Mouse (Mus musculus) small intestine, adult 2 months (tissue): ENCODE results near the gene Asphd1. TPM values are rescaled to one million over a fixed set of nuclear protein-coding genes. Genes with fewer than 3 reads are reported as not detected.

Experiments used
- H3K27ac ChIP-seq: fragments of 200-500 bp; 2 replicates; pipeline ENCODE4 v1.5.1; 2012; ENCODE audit warnings: low read depth, low read length, control low read depth, inconsistent platforms; ENCODE audit not compliant: insufficient read depth
- H3K27me3 ChIP-seq: fragments of 200-500 bp; 2 replicates; pipeline ENCODE4 v1.6.1; 2012; ENCODE audit warnings: mild to moderate bottlenecking, moderate library complexity, low read length, inconsistent platforms; ENCODE audit not compliant: control insufficient read depth, insufficient read depth
- H3K36me3 ChIP-seq: fragments of 200-500 bp; 2 replicates; pipeline ENCODE4 v1.6.1; 2012; ENCODE audit warnings: mild to moderate bottlenecking, low read length, control low read depth, inconsistent platforms; ENCODE audit not compliant: control insufficient read depth, insufficient read depth
- H3K4me1 ChIP-seq: fragments of 200-500 bp; 2 replicates; pipeline ENCODE4 v1.6.1; 2012; ENCODE audit warnings: low read length, inconsistent platforms, mixed read lengths; ENCODE audit not compliant: control insufficient read depth, insufficient read depth, insufficient read length
- H3K4me3 ChIP-seq: fragments of 200-500 bp; 2 replicates; pipeline ENCODE4 v1.5.1; 2012; ENCODE audit warnings: low read depth, mild to moderate bottlenecking, control low read depth, inconsistent platforms, low read length, moderate library complexity
- CTCF ChIP-seq: fragments of 200-500 bp; IDR thresholded peaks from 2 replicates; pipeline ENCODE4 v1.5.1; 2012; ENCODE audit warnings: low read depth, mild to moderate bottlenecking, control low read depth, inconsistent platforms, low read length, moderate library complexity, mixed read lengths; ENCODE audit not compliant: insufficient replicate concordance, insufficient read length; ENCODE audit errors: extremely low read depth
- POLR2A ChIP-seq: fragments of 200-500 bp; IDR thresholded peaks from 2 replicates; pipeline ENCODE4 v1.6.1; 2012; ENCODE audit warnings: low read depth, mild to moderate bottlenecking, control low read depth, inconsistent platforms, low read length, moderate library complexity
- WGBS: fragments of 180-500 bp; shearing (Covaris S2); methylation state at CpG from one replicate; pipeline ENCODE4 v1.1.7; 2018; 5-methylcytosine and 5-hydroxymethylcytosine counted together
- polyA plus RNA-seq: library from polyadenylated mRNA; depleted of rRNA; stranded (reverse); fragments of >200 nt; gene quantifications from 2 replicates; pipeline ENCODE4 v1.2.3, GENCODE M21; 2012; rRNA removed

Gene Asphd1
- polyA plus RNA-seq, 1 experiment: 0.19 TPM

DNA sequence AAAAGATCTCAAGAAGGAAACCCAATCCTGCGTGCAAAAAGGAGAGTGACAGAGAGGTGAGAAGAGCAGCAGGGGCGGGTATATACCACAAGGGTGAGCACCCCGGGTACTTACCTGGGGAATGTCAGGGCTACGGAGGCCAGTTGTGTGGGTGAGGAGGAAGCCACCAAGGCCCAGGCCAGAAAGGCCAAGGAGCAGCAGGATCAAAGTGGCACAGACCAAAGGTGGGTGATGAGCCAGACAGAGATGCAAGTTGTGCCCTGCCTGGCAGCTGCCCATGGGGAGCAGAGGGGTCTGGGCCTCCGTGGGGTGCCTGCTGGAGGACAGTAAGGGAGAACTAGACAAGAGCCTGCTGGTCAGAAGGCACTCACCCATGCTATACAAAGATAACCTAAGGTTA is 52.5 kb downstream of the Asphd1 start:
- Histone ChIP-seq H3K4me3 (peak overlapping the region; percentile 24), H3K4me1 (peaks cover 15% of the 10 kb centered on the region), H3K27ac (peak overlapping the region; percentile 72), H3K27me3 (no peaks in the 10 kb centered on the region), H3K36me3 (peaks cover 4% of the 10 kb centered on the region; the same call in 1 of the 2 replicates)
- 90% methylated on average over 5 of the region's 5 CpGs for WGBS
- TF ChIP-seq CTCF: no peak
- TF ChIP-seq POLR2A: no peak

Other genes starting within 250 kb of the Asphd1 start
- 114 and 157 TPM in 2 replicates for gene Coro1a, start 241.8 kb downstream of the Asphd1 start, polyA plus RNA-seq
- gene Mapk3, start 190.0 kb downstream of the Asphd1 start, polyA plus RNA-seq: 208 and 472 TPM in 2 replicates
- gene Gdpd3, start 183.2 kb downstream of the Asphd1 start, polyA plus RNA-seq: 5.0 and 24.4 TPM in 2 replicates
- 153 and 244 TPM in 2 replicates for gene Ypel3, start 172.6 kb downstream of the Asphd1 start, polyA plus RNA-seq
- 1.4 and 2.4 TPM in 2 replicates for gene Tbx6, start 168.1 kb downstream of the Asphd1 start, polyA plus RNA-seq
- gene Ppp4c, start 157.1 kb downstream of the Asphd1 start, polyA plus RNA-seq: 101 and 199 TPM in 2 replicates
- gene Fam57b, start 151.9 kb downstream of the Asphd1 start, polyA plus RNA-seq: 2.2 and 4.1 TPM in 2 replicates
- gene 4930451I11Rik, start 117.9 kb downstream of the Asphd1 start, polyA plus RNA-seq: not detected in 2 replicates
- gene Doc2a, start 102.2 kb downstream of the Asphd1 start, polyA plus RNA-seq: not detected in 2 replicates
- gene Hirip3, start 87.6 kb downstream of the Asphd1 start, polyA plus RNA-seq: 1.3 and 3.6 TPM in 2 replicates
- 16.5 and 42.8 TPM in 2 replicates for gene Ino80e, start 87.2 kb downstream of the Asphd1 start, polyA plus RNA-seq
- 42.3 and 77.4 TPM in 2 replicates for gene Taok2, start 64.9 kb downstream of the Asphd1 start, polyA plus RNA-seq
- 51.5 and 143 TPM in 2 replicates for gene Tmem219, start 26.7 kb downstream of the Asphd1 start, polyA plus RNA-seq
- gene Kctd13, start 20.7 kb downstream of the Asphd1 start, polyA plus RNA-seq: 9.1 and 18.8 TPM in 2 replicates
- 1.3 and 2.6 TPM in 2 replicates for gene Sez6l2, start 981 bp upstream of the Asphd1 start, polyA plus RNA-seq
- gene Cdipt, start 26.3 kb upstream of the Asphd1 start, polyA plus RNA-seq: 157 and 467 TPM in 2 replicates
- gene Cdiptos, start 26.5 kb upstream of the Asphd1 start, polyA plus RNA-seq: 0.15 and 0.74 TPM in 2 replicates
- 148 and 353 TPM in 2 replicates for gene Mvp, start 65.0 kb upstream of the Asphd1 start, polyA plus RNA-seq
- 0.76 and 2.9 TPM in 2 replicates for gene Pagr1b, start 66.9 kb upstream of the Asphd1 start, polyA plus RNA-seq
- gene Pagr1a, start 67.8 kb upstream of the Asphd1 start, polyA plus RNA-seq: 1.6 and 3.7 TPM in 2 replicates
- 9.5 and 26.4 TPM in 2 replicates for gene Gm42742, start 71.5 kb upstream of the Asphd1 start, polyA plus RNA-seq
- gene Prrt2, start 71.6 kb upstream of the Asphd1 start, polyA plus RNA-seq: 1.3 and 2.7 TPM in 2 replicates
- 103 and 248 TPM in 2 replicates for gene Maz, start 77.5 kb upstream of the Asphd1 start, polyA plus RNA-seq
- gene Kif22, start 92.9 kb upstream of the Asphd1 start, polyA plus RNA-seq: 3.7 and 5.8 TPM in 2 replicates
- gene Zg16, start 137.7 kb upstream of the Asphd1 start, polyA plus RNA-seq: 4,647 and 5,350 TPM in 2 replicates
- gene AI467606, start 141.8 kb upstream of the Asphd1 start, polyA plus RNA-seq: 21.2 and 22.7 TPM in 2 replicates
- 0.37 and 1.7 TPM in 2 replicates for gene Qprt, start 172.6 kb upstream of the Asphd1 start, polyA plus RNA-seq
- 2.4 and 3.9 TPM in 2 replicates for gene Spn, start 188.2 kb upstream of the Asphd1 start, polyA plus RNA-seq
- 7.6 and 13.9 TPM in 2 replicates for gene Cd2bp2, start 246.5 kb upstream of the Asphd1 start, polyA plus RNA-seq